Mouse (Mus musculus) megakaryocyte, embryonic 14.5 days (primary cell): ENCODE results near the gene Dnajb2.
A peak's percentile ranks its signal among the peaks of the same experiment; 100 is the strongest.

Experiments
- FLI1 ChIP-seq: IDR thresholded peaks from 2 replicates; pipeline ENCODE4 v1.6.1; 2012; ENCODE audit warnings: low read length, inconsistent platforms, mixed read lengths
- GATA1 ChIP-seq: IDR thresholded peaks from 3 replicates; pipeline ENCODE4 v1.6.1; 2012; ENCODE audit warnings: mixed read lengths, low read length, inconsistent platforms, borderline replicate concordance

- TF ChIP-seq GATA1 (peak; percentile 48; the same call in 1 of the 3 replicates), FLI1 (no peak)
Measured at GRCm38 (mm10) chr1:75229158-75229557, 7.0 kb upstream of the Dnajb2 start.
